Mouse (Mus musculus) spleen, adult 10 weeks (tissue): Measurements from ENCODE around the gene Nup210l. TPM values are rescaled to one million over a fixed set of nuclear protein-coding genes. Genes with fewer than 3 reads are reported as not detected.

Experiments used
- polyA plus RNA-seq: library from polyadenylated mRNA; stranded (reverse); fragments of 350-450 nt; fragmentation: Illumina TruSeq; extraction: RNeasy Lipid Tissue Mini Kit (QIAGEN cat#74804); gene quantifications from one replicate; pipeline ENCODE4 v1.2.3, GENCODE M21; 2015; ENCODE audit warnings: low replicate concordance; ENCODE audit not compliant: insufficient read depth

The Nup210l gene
- 1.8 TPM for polyA plus RNA-seq

GRCm38 (mm10) chr3:90103938-90104337, at the start of gene Nup210l:
Gene Nup210l (plus strand): TSS chr3:90104132.

GRCm38 (mm10) chr3:90072294-90072693, 31.6 kb upstream of the Nup210l start, which contains the start of gene Tpm3:
Gene Tpm3 (plus strand): TSS chr3:90072649.

GRCm38 (mm10) chr3:90213377-90213866, 109.5 kb downstream of the Nup210l start, which contains the start of the genes Rps27 and Rab13:
Gene Rps27 (minus strand): TSS chr3:90213651.
Gene Rab13 (plus strand): TSS chr3:90213695.

GRCm38 (mm10) chr3:90231507-90232333, 127.8 kb downstream of the Nup210l start, which contains the start of gene Jtb:
Gene Jtb (plus strand): TSS chr3:90231597.

GRCm38 (mm10) chr3:90242984-90243775, 139.2 kb downstream of the Nup210l start, which contains the start of gene Creb3l4:
Gene Creb3l4 (minus strand): TSS chr3:90243512.

GRCm38 (mm10) chr3:90247960-90248745, 144.2 kb downstream of the Nup210l start, which contains the start of gene Slc39a1:
Gene Slc39a1 (plus strand): TSS chr3:90248172.

GRCm38 (mm10) chr3:90253653-90254418, 149.9 kb downstream of the Nup210l start, which contains the start of gene Crtc2:
Gene Crtc2 (plus strand): TSS chr3:90254163.

Other genes starting within 250 kb of the Nup210l start
- 30.9 TPM for gene Il6ra, start 190.9 kb upstream of the Nup210l start, polyA plus RNA-seq
- gene Atp8b2, start 140.6 kb upstream of the Nup210l start, polyA plus RNA-seq = 73.4 TPM
- gene Hax1, start 105.4 kb upstream of the Nup210l start, polyA plus RNA-seq = 81.9 TPM
- 139 TPM for gene 4933434E20Rik, start 52.5 kb upstream of the Nup210l start, polyA plus RNA-seq
- gene Ubap2l, start 51.5 kb upstream of the Nup210l start, polyA plus RNA-seq = 173 TPM
- gene Tpm3, start 31.5 kb upstream of the Nup210l start, polyA plus RNA-seq = 559 TPM
- gene Rps27, start 109.5 kb downstream of the Nup210l start, polyA plus RNA-seq = 14,060 TPM
- gene Rab13, start 109.6 kb downstream of the Nup210l start, polyA plus RNA-seq = 13.1 TPM
- 132 TPM for gene Jtb, start 127.5 kb downstream of the Nup210l start, polyA plus RNA-seq
- 0.46 TPM for gene Creb3l4, start 139.4 kb downstream of the Nup210l start, polyA plus RNA-seq
- gene Slc39a1, start 144.0 kb downstream of the Nup210l start, polyA plus RNA-seq = 66.4 TPM
- 98.9 TPM for gene Crtc2, start 150.0 kb downstream of the Nup210l start, polyA plus RNA-seq
- gene Dennd4b, start 161.1 kb downstream of the Nup210l start, polyA plus RNA-seq = 39.4 TPM
- 33.2 TPM for gene Gatad2b, start 189.0 kb downstream of the Nup210l start, polyA plus RNA-seq